Mouse (Mus musculus) stomach, adult 2 months (tissue): ENCODE measurements around the gene H60b. TPM values are rescaled to one million over a fixed set of nuclear protein-coding genes. Genes with fewer than 3 reads are reported as not detected.

Source experiments
- polyA plus RNA-seq: library from polyadenylated mRNA; depleted of rRNA; stranded (reverse); fragments of >200 nt; gene quantifications from 2 replicates; pipeline ENCODE4 v1.2.3, GENCODE M21; 2012; rRNA removed

The H60b gene
- 0.13 and 0.29 TPM in 2 replicates for polyA plus RNA-seq

DNA sequence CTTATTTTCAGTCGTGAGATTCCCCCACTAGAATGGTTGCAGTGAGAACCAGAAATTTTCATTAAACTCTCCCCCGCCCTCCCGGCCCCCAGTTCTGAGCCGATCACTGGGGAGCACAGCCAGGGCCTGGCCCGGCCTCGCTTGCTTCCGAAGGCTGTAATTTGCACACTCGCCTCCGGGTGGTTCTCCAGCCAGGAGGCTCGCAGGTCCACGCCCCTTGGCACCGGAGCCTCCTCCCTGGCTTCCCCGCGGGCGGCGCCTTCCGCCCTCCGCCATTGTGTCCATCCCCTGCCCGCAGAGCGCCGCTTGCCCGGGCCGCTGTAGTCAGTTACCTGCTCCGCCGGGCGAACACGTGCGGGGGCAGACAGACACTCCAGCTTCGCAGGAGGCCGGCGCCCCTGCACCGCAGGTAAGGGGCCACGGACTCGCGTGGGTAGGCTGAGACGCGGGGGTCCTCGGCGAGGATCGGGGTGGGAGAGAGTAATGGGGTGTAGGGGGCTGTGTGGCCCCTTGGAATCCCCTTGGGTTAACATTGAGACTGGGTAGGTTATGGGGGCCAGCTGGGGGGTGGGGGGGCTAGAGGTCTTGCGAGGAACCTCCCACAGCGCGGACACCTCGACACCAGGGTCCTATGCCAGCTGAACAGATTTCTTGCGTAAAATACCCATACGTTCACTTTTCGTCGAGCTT, at the start of gene H60b, which contains the start of gene Raet1e:
TSS of gene H60b (plus strand) at position 277 of the 690 bp plus-strand sequence.
TSS of gene Raet1e (plus strand) at position 260 of the 690 bp plus-strand sequence.

DNA sequence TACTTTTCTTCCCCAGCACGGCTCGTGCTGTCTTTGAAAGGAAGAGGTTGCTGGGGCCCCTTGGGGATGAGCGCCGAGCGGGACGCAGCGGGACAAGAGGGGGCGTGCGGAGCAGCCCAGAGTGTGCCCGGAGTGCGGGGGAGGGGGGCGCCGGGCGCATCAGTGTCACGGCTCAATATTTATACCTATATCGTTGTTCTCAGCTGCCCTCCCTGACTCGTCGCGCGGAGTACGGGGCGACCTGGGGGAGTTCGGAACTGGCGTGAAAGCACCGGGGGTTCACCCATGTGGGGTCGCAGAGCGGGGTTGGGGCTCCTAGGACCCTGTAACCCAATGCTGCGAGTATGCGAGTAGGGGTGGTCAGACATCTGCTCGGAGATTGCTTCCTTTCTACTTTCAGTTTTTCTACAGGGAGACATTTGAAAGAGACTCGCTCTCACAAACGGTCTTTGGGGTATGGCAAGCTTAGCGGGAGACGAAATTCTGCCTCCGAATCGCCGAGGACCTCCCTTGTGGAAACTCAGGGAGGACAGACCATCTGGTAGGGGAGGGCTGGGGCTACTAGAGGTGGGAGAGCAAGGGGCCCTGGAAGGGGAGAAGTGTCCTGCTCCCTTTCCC, 9.2 kb upstream of the H60b start, which contains the start of gene E030030I06Rik:
TSS of gene E030030I06Rik (minus strand) at position 198 of the 618 bp plus-strand sequence.

Other genes starting within 250 kb of the H60b start
- gene 4930444G20Rik, start 90.5 kb upstream of the H60b start, polyA plus RNA-seq, result not detected in 2 replicates
- 1.8 and 6.7 TPM in 2 replicates for gene E030030I06Rik, start 9.3 kb upstream of the H60b start, polyA plus RNA-seq
- 0.25 and 0.40 TPM in 2 replicates for gene Raet1e, start within 50 bp of the H60b start, polyA plus RNA-seq
- not detected in 2 replicates for gene Raet1d, start 202.0 kb downstream of the H60b start, polyA plus RNA-seq